Mouse (Mus musculus) kidney, postnatal 0 days (tissue): ENCODE results near the gene Cep41. TPM values are rescaled to one million over a fixed set of nuclear protein-coding genes. Genes with fewer than 3 reads are reported as not detected.

Experiments
- ATAC-seq: fragments of 200-750 bp; cut with Nextera tagmentation; replicated peaks from 2 replicates; pipeline ENCODE4 v1.8.0; 2017; ENCODE audit warnings: low read depth, moderate number of reproducible peaks, moderate TSS enrichment, moderate library complexity; ENCODE audit not compliant: low FRiP score
- DNase-seq: peaks from one replicate; pipeline ENCODE4 v3.0.0-alpha.2; 2016; ENCODE audit warnings: low spot score
- H3K27ac ChIP-seq: fragments of 300-500 bp; sonication (generic); 2 replicates; pipeline ENCODE4 v1.5.1; 2014; ENCODE audit warnings: mild to moderate bottlenecking
- H3K27me3 ChIP-seq: fragments of 300-500 bp; sonication (generic); 2 replicates; pipeline ENCODE4 v1.6.1; 2014; ENCODE audit warnings: low read length, mixed read lengths; ENCODE audit not compliant: insufficient read depth
- H3K36me3 ChIP-seq: fragments of 300-500 bp; sonication (generic); 2 replicates; pipeline ENCODE4 v1.6.1; 2014; ENCODE audit warnings: low read length, mixed read lengths; ENCODE audit not compliant: insufficient read depth
- H3K4me1 ChIP-seq: fragments of 300-500 bp; sonication (generic); replicated peaks from 2 replicates; pipeline ENCODE4 v1.6.1; 2014; ENCODE audit warnings: antibody characterized with exemption, low read length, mixed read lengths; ENCODE audit not compliant: insufficient read depth
- H3K4me2 ChIP-seq: fragments of 300-500 bp; sonication (generic); 2 replicates; pipeline ENCODE4 v1.6.1; 2014; ENCODE audit warnings: mild to moderate bottlenecking, low read length, moderate library complexity, mixed read lengths
- H3K4me3 ChIP-seq: fragments of 300-500 bp; sonication (generic); replicated peaks from 2 replicates; pipeline ENCODE4 v1.5.1; 2014; ENCODE audit warnings: low read depth, low read length
- H3K9ac ChIP-seq: fragments of 300-500 bp; sonication (generic); 2 replicates; pipeline ENCODE4 v1.6.1; 2014; ENCODE audit warnings: low read depth, low read length
- H3K9me3 ChIP-seq: fragments of 300-500 bp; sonication (generic); replicated peaks from 2 replicates; pipeline ENCODE4 v1.6.1; 2016; ENCODE audit warnings: low read length, inconsistent platforms, mixed read lengths
- CTCF ChIP-seq: IDR thresholded peaks from 2 replicates; pipeline ENCODE4 v1.5.1; 2016; ENCODE audit warnings: antibody characterized with exemption, low read depth, mild to moderate bottlenecking, moderate library complexity
- WGBS: fragments of 180-500 bp; shearing (Covaris S2); extraction: QIAGEN DNeasy Blood & Tissue Kit; methylation state at CpG from one replicate; pipeline ENCODE4 v1.1.7; 2014; 5-methylcytosine and 5-hydroxymethylcytosine counted together
- polyA plus RNA-seq: library from polyadenylated mRNA; unstranded; fragments of >200 nt; fragmentation: Nextera tagmentation; extraction: Ambion mirVana; gene quantifications from 2 replicates; pipeline ENCODE4 v1.2.1, GENCODE M21; 2015

The Cep41 gene
- polyA plus RNA-seq, 1 experiment from 2014 or later: 12.1 TPM

- DNase-seq (no peak), ATAC-seq (no peak)
- Histone ChIP-seq H3K4me1 (no peaks in the 10 kb centered on the region), H3K4me2 (no peak overlapping the region), H3K4me3 (no peak overlapping the region), H3K36me3 (no peaks in the 10 kb centered on the region), H3K9me3 (no peaks in the 10 kb centered on the region), H3K9ac (no peak overlapping the region), H3K27ac (no peak overlapping the region), H3K27me3 (no peaks in the 10 kb centered on the region)
- no peak for TF ChIP-seq CTCF
- 34% methylated on average over 6 of the region's 6 CpGs for WGBS
Observed at GRCm38 (mm10) chr6:30628152-30628551, 65.4 kb downstream of the Cep41 start.

GRCm38 (mm10) chr6:30624763-30625162 is 68.8 kb downstream of the Cep41 start:
- Histone ChIP-seq H3K4me1 (no peaks in the 10 kb centered on the region), H3K27me3 (no peaks in the 10 kb centered on the region), H3K9me3 (no peaks in the 10 kb centered on the region), H3K4me3 (no peak overlapping the region), H3K36me3 (no peaks in the 10 kb centered on the region), H3K4me2 (no peak overlapping the region), H3K9ac (no peak overlapping the region), H3K27ac (no peak overlapping the region)
- ATAC-seq (no peak), DNase-seq (no peak)
- no peak for TF ChIP-seq CTCF
- 93% methylated on average over 9 of the region's 9 CpGs for WGBS

GRCm38 (mm10) chr6:30621986-30622389 is 71.6 kb downstream of the Cep41 start:
- 61% methylated on average over 4 of the region's 4 CpGs for WGBS
- no peak overlapping the region for H3K4me2 ChIP-seq
- H3K9me3 ChIP-seq: no peaks in the 10 kb centered on the region
- H3K27me3 ChIP-seq: no peaks in the 10 kb centered on the region
- no peak for DNase-seq
- H3K27ac ChIP-seq: no peak overlapping the region
- no peak for ATAC-seq
- no peak overlapping the region for H3K9ac ChIP-seq
- H3K4me3 ChIP-seq: no peak overlapping the region
- H3K4me1 ChIP-seq: peaks cover 11% of the 10 kb centered on the region; the same call in 1 of the 2 replicates
- TF ChIP-seq CTCF: no peak
- no peaks in the 10 kb centered on the region for H3K36me3 ChIP-seq

GRCm38 (mm10) chr6:30620994-30621393 is 72.6 kb downstream of the Cep41 start:
- Histone ChIP-seq H3K36me3 (no peaks in the 10 kb centered on the region), H3K4me3 (no peak overlapping the region), H3K4me2 (no peak overlapping the region), H3K9me3 (no peaks in the 10 kb centered on the region), H3K27ac (no peak overlapping the region), H3K27me3 (no peaks in the 10 kb centered on the region), H3K9ac (no peak overlapping the region), H3K4me1 (peaks cover 20% of the 10 kb centered on the region)
- ATAC-seq (no peak), DNase-seq (no peak)
- WGBS: 85% methylated on average over 6 of the region's 6 CpGs
- TF ChIP-seq CTCF: no peak

GRCm38 (mm10) chr6:30620591-30620990 is 73.0 kb downstream of the Cep41 start:
- Histone ChIP-seq H3K9ac (no peak overlapping the region), H3K4me1 (peaks cover 20% of the 10 kb centered on the region), H3K9me3 (no peaks in the 10 kb centered on the region), H3K4me3 (no peak overlapping the region), H3K36me3 (no peaks in the 10 kb centered on the region), H3K27me3 (no peaks in the 10 kb centered on the region), H3K4me2 (no peak overlapping the region), H3K27ac (no peak overlapping the region)
- TF ChIP-seq CTCF: no peak
- ATAC-seq (no peak), DNase-seq (no peak)
- 76% methylated on average over 4 of the region's 4 CpGs for WGBS

- H3K9me3 ChIP-seq: no peaks in the 10 kb centered on the region
- H3K4me2 ChIP-seq: no peak overlapping the region
- ATAC-seq (no peak), DNase-seq (no peak)
- H3K36me3 ChIP-seq: no peaks in the 10 kb centered on the region
- H3K4me3 ChIP-seq: no peak overlapping the region
- H3K27me3 ChIP-seq: no peaks in the 10 kb centered on the region
- H3K27ac ChIP-seq: no peak overlapping the region
- peaks cover 20% of the 10 kb centered on the region for H3K4me1 ChIP-seq
- WGBS: 80% methylated on average over 5 of the region's 5 CpGs
- TF ChIP-seq CTCF: no peak
- H3K9ac ChIP-seq: no peak overlapping the region
Observed at GRCm38 (mm10) chr6:30619606-30620005, 73.9 kb downstream of the Cep41 start.

- no peak overlapping the region for H3K9ac ChIP-seq
- no peak for ATAC-seq
- TF ChIP-seq CTCF: no peak
- 44% methylated on average over 6 of the region's 6 CpGs for WGBS
- H3K9me3 ChIP-seq: no peaks in the 10 kb centered on the region
- no peaks in the 10 kb centered on the region for H3K27me3 ChIP-seq
- H3K4me1 ChIP-seq: peaks cover 20% of the 10 kb centered on the region
- no peak for DNase-seq
- no peaks in the 10 kb centered on the region for H3K36me3 ChIP-seq
- H3K4me2 ChIP-seq: no peak overlapping the region
- H3K4me3 ChIP-seq: no peak overlapping the region
- H3K27ac ChIP-seq: peak overlapping the region; percentile 16; the same call in 1 of the 2 replicates
Observed at GRCm38 (mm10) chr6:30618735-30619134, 74.8 kb downstream of the Cep41 start.
